ENCODE assay signal across 10 mouse cellular contexts in genomic region chr4:41196861-41197610, GRCm38 (mm10).
DNase-seq lines count a peak whose midpoint lies in the region; ATAC-seq and TF ChIP-seq lines count a peak whose summit lies in the region.
"Had no signal": no experiment of that assay in that cellular context is flagged by ENCODE, and none has a peak within 500 bp of the region (broad histone marks: within the 10 kb centered on the region; RNA-seq: fewer than 3 reads in every experiment).

No protein-coding gene starts in this region.

- WGBS in hindbrain, postnatal 0 days = 51% methylated on average over 3 of the region's 3 CpGs
- 62% methylated on average over 3 of the region's 3 CpGs for WGBS in hindbrain, embryonic 16.5 days
- 50% methylated on average over 3 of the region's 3 CpGs for WGBS in lung, postnatal 0 days

- peaks cover 59% of the 10 kb centered on the region for H3K36me3 ChIP-seq in hindbrain, postnatal 0 days (ENCODE audit: insufficient read depth, low read length)
- peaks cover 51% of the 10 kb centered on the region for H3K36me3 ChIP-seq in hindbrain, embryonic 16.5 days (ENCODE audit: control insufficient read depth, insufficient read depth, low read length)
- peaks cover 52% of the 10 kb centered on the region for H3K36me3 ChIP-seq in lung, postnatal 0 days (ENCODE audit: insufficient read depth, low read length)

- no peak overlapping the region for H3K4me3 ChIP-seq in hindbrain, postnatal 0 days (ENCODE audit: low read length)
- H3K4me3 ChIP-seq in hindbrain, embryonic 16.5 days (ENCODE audit: low read length) = no peak overlapping the region
- no peak overlapping the region for H3K4me3 ChIP-seq in embryonic fibroblast, embryonic 13.5 days (ENCODE audit: insufficient read depth, low read length)
- no peak overlapping the region for H3K4me3 ChIP-seq in lung, postnatal 0 days (ENCODE audit: low read depth, low read length)

- peak; percentile 37 for DNase-seq in hindbrain, postnatal 0 days (ENCODE audit: low spot score)
- peak; percentile 62 for DNase-seq in adipocyte (ENCODE audit: low spot score)
- peak; percentile 56 for DNase-seq in lung, postnatal 0 days (ENCODE audit: low spot score)
- no peak for DNase-seq in ovary, adult 18-20 months (ENCODE audit: low spot score)
- DNase-seq in thymus, postnatal 25 days = no peak
- DNase-seq in cerebellum, adult 9-10 months = no peak
- DNase-seq: cerebellum, postnatal 25 days; liver had no signal

- TF ChIP-seq EP300 in lung, postnatal 0 days (IDR thresholded peaks at IDR 0.05) = no peak

- no peak overlapping the region for H3K9ac ChIP-seq in hindbrain, postnatal 0 days (replicated peaks; ENCODE audit: low read length)
- no peak overlapping the region for H3K9ac ChIP-seq in hindbrain, embryonic 16.5 days (ENCODE audit: low read depth, low read length)
- no peak overlapping the region for H3K9ac ChIP-seq in lung, postnatal 0 days (replicated peaks; ENCODE audit: low read depth)

- ATAC-seq in hindbrain, postnatal 0 days = no peak
- no peak for ATAC-seq in hindbrain, embryonic 16.5 days
- peak; percentile 63 for ATAC-seq in lung, postnatal 0 days

- no peaks in the 10 kb centered on the region for H3K27me3 ChIP-seq in hindbrain, postnatal 0 days (ENCODE audit: insufficient read depth, low read length)
- H3K27me3 ChIP-seq in hindbrain, embryonic 16.5 days (replicated peaks; ENCODE audit: control insufficient read depth, insufficient read depth, low read length) = no peaks in the 10 kb centered on the region
- no peaks in the 10 kb centered on the region for H3K27me3 ChIP-seq in lung, postnatal 0 days (replicated peaks; ENCODE audit: insufficient read depth, low read length)

- no peak for TF ChIP-seq CTCF in hindbrain, postnatal 0 days (IDR thresholded peaks at IDR 0.05; ENCODE audit: low read depth)
- TF ChIP-seq CTCF in embryonic fibroblast, embryonic 13.5 days (IDR thresholded peaks at IDR 0.05; ENCODE audit: borderline replicate concordance, insufficient read depth, low read length) = no peak
- TF ChIP-seq CTCF in lung, postnatal 0 days (IDR thresholded peaks at IDR 0.05) = peak; percentile 6; the same call in 1 of the 2 replicates

- no peaks in the 10 kb centered on the region for H3K4me1 ChIP-seq in hindbrain, postnatal 0 days (ENCODE audit: insufficient read depth, low read length)
- H3K4me1 ChIP-seq in hindbrain, embryonic 16.5 days (ENCODE audit: control insufficient read depth, insufficient read depth, low read depth, low read length) = no peaks in the 10 kb centered on the region
- peaks cover 10% of the 10 kb centered on the region; the same call in 1 of the 2 replicates for H3K4me1 ChIP-seq in embryonic fibroblast, embryonic 13.5 days (ENCODE audit: control insufficient read depth, insufficient read depth, low read length)
- no peaks in the 10 kb centered on the region for H3K4me1 ChIP-seq in lung, postnatal 0 days (ENCODE audit: insufficient read depth, low read depth, low read length)

- no peaks in the 10 kb centered on the region for H3K9me3 ChIP-seq in hindbrain, postnatal 0 days (ENCODE audit: low read length)
- H3K9me3 ChIP-seq in hindbrain, embryonic 16.5 days (ENCODE audit: control insufficient read depth, low read length) = no peaks in the 10 kb centered on the region
- H3K9me3 ChIP-seq in lung, postnatal 0 days (ENCODE audit: low read length) = no peaks in the 10 kb centered on the region

- TF ChIP-seq POLR2A in embryonic fibroblast, embryonic 13.5 days (IDR thresholded peaks at IDR 0.05; ENCODE audit: low read depth, low read length) = no peak

- H3K4me2 ChIP-seq in hindbrain, postnatal 0 days (ENCODE audit: low read depth, low read length) = no peak overlapping the region
- no peak overlapping the region for H3K4me2 ChIP-seq in hindbrain, embryonic 16.5 days (ENCODE audit: low read length)
- H3K4me2 ChIP-seq in lung, postnatal 0 days (replicated peaks; ENCODE audit: low read depth, low read length) = no peak overlapping the region

- peak overlapping the region; percentile 26; the same call in 1 of the 2 replicates for H3K27ac ChIP-seq in hindbrain, postnatal 0 days
- H3K27ac ChIP-seq in hindbrain, embryonic 16.5 days (ENCODE audit: low read depth, low read length) = no peak overlapping the region
- H3K27ac ChIP-seq in embryonic fibroblast, embryonic 13.5 days (ENCODE audit: insufficient read depth, low read length) = peak overlapping the region; percentile 91
- no peak overlapping the region for H3K27ac ChIP-seq in lung, postnatal 0 days (ENCODE audit: low read length)

Comparison
In these comparisons a context has a peak if more than half of its experiments do, and no peak if none do; other contexts are left out.
1. H3K27ac ChIP-seq: peak in hindbrain, postnatal 0 days (single experiment) and embryonic fibroblast, embryonic 13.5 days (single experiment); none in hindbrain, embryonic 16.5 days (single experiment) and lung, postnatal 0 days (single experiment).
2. DNase-seq: peak in hindbrain, postnatal 0 days (single experiment), adipocyte (single experiment) and lung, postnatal 0 days (single experiment); none in ovary, adult 18-20 months (single experiment), thymus, postnatal 25 days (single experiment) and cerebellum, adult 9-10 months (single experiment).